Mouse (Mus musculus) forebrain, embryonic 16.5 days (tissue): Measurements from ENCODE around the gene Ccr1. TPM values are rescaled to one million over a fixed set of nuclear protein-coding genes. Genes with fewer than 3 reads are reported as not detected.

Experiments used
- ATAC-seq: fragments of 200-750 bp; cut with Nextera tagmentation; 2 replicates; pipeline ENCODE4 v1.8.0; 2017; ENCODE audit warnings: mild to moderate bottlenecking, moderate library complexity
- H3K27ac ChIP-seq: fragments of 300-500 bp; sonication (generic); 2 replicates; pipeline ENCODE4 v1.5.1; 2014; ENCODE audit warnings: low read length, control low read depth
- H3K27me3 ChIP-seq: fragments of 300-500 bp; sonication (generic); replicated peaks from 2 replicates; pipeline ENCODE4 v1.6.1; 2014; ENCODE audit warnings: low read length; ENCODE audit not compliant: control insufficient read depth, insufficient read depth
- H3K36me3 ChIP-seq: fragments of 300-500 bp; sonication (generic); 2 replicates; pipeline ENCODE4 v1.6.1; 2014; ENCODE audit not compliant: control insufficient read depth, insufficient read depth
- H3K4me1 ChIP-seq: fragments of 300-500 bp; sonication (generic); replicated peaks from 2 replicates; pipeline ENCODE4 v1.6.1; 2014; ENCODE audit warnings: low read length; ENCODE audit not compliant: control insufficient read depth, insufficient read depth
- H3K4me2 ChIP-seq: fragments of 300-500 bp; sonication (generic); 2 replicates; pipeline ENCODE4 v1.6.1; 2014; ENCODE audit warnings: mild to moderate bottlenecking, low read length, control low read depth
- H3K4me3 ChIP-seq: fragments of 300-500 bp; sonication (generic); replicated peaks from 2 replicates; pipeline ENCODE4 v1.5.1; 2014; ENCODE audit warnings: mild to moderate bottlenecking, low read length, control low read depth
- H3K9ac ChIP-seq: fragments of 300-500 bp; sonication (generic); replicated peaks from 2 replicates; pipeline ENCODE4 v1.6.1; 2014; ENCODE audit warnings: low read depth, low read length, control low read depth
- H3K9me3 ChIP-seq: fragments of 300-500 bp; sonication (generic); 2 replicates; pipeline ENCODE4 v1.6.1; 2016; ENCODE audit warnings: low read length; ENCODE audit not compliant: control insufficient read depth
- WGBS: fragments of 180-500 bp; shearing (Covaris S2); extraction: QIAGEN DNeasy Blood & Tissue Kit; methylation state at CpG from one replicate; pipeline ENCODE4 v1.1.7; 2014; 5-methylcytosine and 5-hydroxymethylcytosine counted together
- polyA plus RNA-seq: library from polyadenylated mRNA; unstranded; fragments of >200 nt; fragmentation: Nextera tagmentation; extraction: Ambion mirVana; gene quantifications from 2 replicates; pipeline ENCODE4 v1.2.1, GENCODE M21; 2015

Ccr1 gene
- polyA plus RNA-seq, 1 experiment from 2014 or later: 0.70 TPM

GRCm38 (mm10) chr9:123964776-123965175, 3.7 kb downstream of the Ccr1 start:
- H3K27ac ChIP-seq: no peak overlapping the region
- 77% methylated on average over 3 of the region's 3 CpGs for WGBS
- H3K36me3 ChIP-seq: no peaks in the 10 kb centered on the region
- no peak overlapping the region for H3K9ac ChIP-seq
- no peaks in the 10 kb centered on the region for H3K9me3 ChIP-seq
- H3K4me2 ChIP-seq: no peak overlapping the region
- no peaks in the 10 kb centered on the region for H3K27me3 ChIP-seq
- no peak overlapping the region for H3K4me3 ChIP-seq
- no peak for ATAC-seq
- H3K4me1 ChIP-seq: no peaks in the 10 kb centered on the region

- Histone ChIP-seq H3K4me1 (no peaks in the 10 kb centered on the region), H3K27ac (no peak overlapping the region), H3K27me3 (no peaks in the 10 kb centered on the region), H3K4me2 (no peak overlapping the region), H3K36me3 (no peaks in the 10 kb centered on the region), H3K9me3 (no peaks in the 10 kb centered on the region), H3K9ac (no peak overlapping the region), H3K4me3 (no peak overlapping the region)
- WGBS: 79% methylated on average over 1 of the region's 1 CpGs
- no peak for ATAC-seq
Measured at GRCm38 (mm10) chr9:123960161-123960560, 8.3 kb downstream of the Ccr1 start.

GRCm38 (mm10) chr9:123957911-123958413, 10.5 kb downstream of the Ccr1 start:
- 83% methylated on average over 3 of the region's 3 CpGs for WGBS
- Histone ChIP-seq H3K9ac (no peak overlapping the region), H3K4me2 (no peak overlapping the region), H3K4me3 (no peak overlapping the region), H3K27ac (no peak overlapping the region), H3K4me1 (no peaks in the 10 kb centered on the region), H3K36me3 (no peaks in the 10 kb centered on the region), H3K27me3 (no peaks in the 10 kb centered on the region), H3K9me3 (no peaks in the 10 kb centered on the region)
- ATAC-seq: no peak

GRCm38 (mm10) chr9:123956892-123957291, 11.6 kb downstream of the Ccr1 start:
- 80% methylated on average over 1 of the region's 1 CpGs for WGBS
- Histone ChIP-seq H3K27me3 (no peaks in the 10 kb centered on the region), H3K27ac (no peak overlapping the region), H3K4me2 (no peak overlapping the region), H3K36me3 (no peaks in the 10 kb centered on the region), H3K9ac (no peak overlapping the region), H3K4me1 (no peaks in the 10 kb centered on the region), H3K9me3 (no peaks in the 10 kb centered on the region), H3K4me3 (no peak overlapping the region)
- no peak for ATAC-seq

GRCm38 (mm10) chr9:123953551-123953950, 14.9 kb downstream of the Ccr1 start:
- H3K4me2 ChIP-seq: no peak overlapping the region
- no peaks in the 10 kb centered on the region for H3K36me3 ChIP-seq
- no peak overlapping the region for H3K27ac ChIP-seq
- no peak overlapping the region for H3K9ac ChIP-seq
- H3K4me3 ChIP-seq: no peak overlapping the region
- WGBS: 73% methylated on average over 2 of the region's 2 CpGs
- no peaks in the 10 kb centered on the region for H3K9me3 ChIP-seq
- no peaks in the 10 kb centered on the region for H3K4me1 ChIP-seq
- H3K27me3 ChIP-seq: no peaks in the 10 kb centered on the region
- ATAC-seq: no peak

GRCm38 (mm10) chr9:123951176-123951575, 17.3 kb downstream of the Ccr1 start:
- Histone ChIP-seq H3K4me1 (no peaks in the 10 kb centered on the region), H3K4me3 (no peak overlapping the region), H3K27me3 (no peaks in the 10 kb centered on the region), H3K9ac (no peak overlapping the region), H3K9me3 (no peaks in the 10 kb centered on the region), H3K4me2 (no peak overlapping the region), H3K27ac (no peak overlapping the region), H3K36me3 (no peaks in the 10 kb centered on the region)
- no peak for ATAC-seq
- 95% methylated on average over 1 of the region's 1 CpGs for WGBS

- 91% methylated on average over 2 of the region's 2 CpGs for WGBS
- ATAC-seq: no peak
- no peaks in the 10 kb centered on the region for H3K27me3 ChIP-seq
- no peak overlapping the region for H3K27ac ChIP-seq
- no peaks in the 10 kb centered on the region for H3K9me3 ChIP-seq
- no peaks in the 10 kb centered on the region for H3K4me1 ChIP-seq
- H3K4me2 ChIP-seq: no peak overlapping the region
- no peak overlapping the region for H3K4me3 ChIP-seq
- no peaks in the 10 kb centered on the region for H3K36me3 ChIP-seq
- no peak overlapping the region for H3K9ac ChIP-seq
Measured at GRCm38 (mm10) chr9:123949432-123949831, 19.1 kb downstream of the Ccr1 start.

- Histone ChIP-seq H3K27ac (no peak overlapping the region), H3K9ac (no peak overlapping the region), H3K4me3 (no peak overlapping the region), H3K36me3 (no peaks in the 10 kb centered on the region), H3K4me2 (no peak overlapping the region), H3K27me3 (no peaks in the 10 kb centered on the region), H3K4me1 (no peaks in the 10 kb centered on the region), H3K9me3 (no peaks in the 10 kb centered on the region)
- no peak for ATAC-seq
- 85% methylated on average over 1 of the region's 1 CpGs for WGBS
Measured at GRCm38 (mm10) chr9:123947815-123948214, 20.7 kb downstream of the Ccr1 start.

- H3K9me3 ChIP-seq: no peaks in the 10 kb centered on the region
- H3K4me2 ChIP-seq: no peak overlapping the region
- no peak overlapping the region for H3K4me3 ChIP-seq
- no peak for ATAC-seq
- H3K27me3 ChIP-seq: no peaks in the 10 kb centered on the region
- H3K27ac ChIP-seq: no peak overlapping the region
- H3K9ac ChIP-seq: no peak overlapping the region
- 87% methylated on average over 3 of the region's 3 CpGs for WGBS
- no peaks in the 10 kb centered on the region for H3K36me3 ChIP-seq
- no peaks in the 10 kb centered on the region for H3K4me1 ChIP-seq
Measured at GRCm38 (mm10) chr9:123942025-123942424, 26.5 kb downstream of the Ccr1 start.

GRCm38 (mm10) chr9:123941316-123941715, 27.2 kb downstream of the Ccr1 start:
- no peaks in the 10 kb centered on the region for H3K36me3 ChIP-seq
- H3K27me3 ChIP-seq: no peaks in the 10 kb centered on the region
- H3K4me2 ChIP-seq: no peak overlapping the region
- H3K9me3 ChIP-seq: no peaks in the 10 kb centered on the region
- H3K9ac ChIP-seq: no peak overlapping the region
- ATAC-seq: no peak
- WGBS: 78% methylated on average over 2 of the region's 2 CpGs
- no peak overlapping the region for H3K4me3 ChIP-seq
- no peak overlapping the region for H3K27ac ChIP-seq
- H3K4me1 ChIP-seq: no peaks in the 10 kb centered on the region
